In the genomic region with DNA sequence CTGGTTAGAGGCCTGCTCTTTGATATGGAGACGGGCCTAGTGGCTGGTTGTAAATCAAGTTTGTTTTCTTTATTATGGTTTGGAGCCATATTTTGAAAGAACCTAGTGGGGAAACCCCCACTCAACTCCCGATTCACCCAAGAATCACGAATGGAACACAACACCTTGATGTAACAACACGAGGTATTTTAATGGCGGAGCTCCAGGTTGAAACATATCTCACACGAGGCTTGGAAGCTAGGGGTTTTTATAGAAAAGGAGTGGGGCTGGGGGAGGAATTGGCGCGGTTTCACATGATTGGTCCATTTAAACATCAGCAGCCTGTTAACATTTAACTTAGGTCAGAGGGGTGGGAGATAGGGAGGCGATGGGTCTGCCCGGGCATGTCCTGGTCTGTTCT, we compare ENCODE assay signal across 14 mouse cellular contexts. TPM values are rescaled to one million over a fixed set of nuclear protein-coding genes. Genes with fewer than 3 reads are reported as not detected.
"Had no signal": no experiment of that assay in that cellular context is flagged by ENCODE, and none has a peak within 500 bp of the region (broad histone marks: within the 10 kb centered on the region; RNA-seq: fewer than 3 reads in every experiment).

No protein-coding gene starts in this region.

RNA-seq across cellular contexts. Expression of a gene that starts 15.5 kb away (rescaled TPM):
- total RNA-seq: neutrophil, adult 5-6 weeks had no signal
- polyA plus RNA-seq: neural tube, embryonic 13.5 days; neural tube, embryonic 14.5 days; neural tube, embryonic 15.5 days; small intestine, adult 2 months; spleen, adult 2 months; stomach, embryonic 14.5 days; stomach, embryonic 15.5 days; stomach, embryonic 16.5 days; stomach, postnatal 0 days; testis, adult 2 months; thymus, adult 2 months; thymus, postnatal 0 days; urinary bladder, adult 2 months had no signal
